Mouse (Mus musculus): ENCODE data around the gene Slc30a4.

The Slc30a4 gene

DNA sequence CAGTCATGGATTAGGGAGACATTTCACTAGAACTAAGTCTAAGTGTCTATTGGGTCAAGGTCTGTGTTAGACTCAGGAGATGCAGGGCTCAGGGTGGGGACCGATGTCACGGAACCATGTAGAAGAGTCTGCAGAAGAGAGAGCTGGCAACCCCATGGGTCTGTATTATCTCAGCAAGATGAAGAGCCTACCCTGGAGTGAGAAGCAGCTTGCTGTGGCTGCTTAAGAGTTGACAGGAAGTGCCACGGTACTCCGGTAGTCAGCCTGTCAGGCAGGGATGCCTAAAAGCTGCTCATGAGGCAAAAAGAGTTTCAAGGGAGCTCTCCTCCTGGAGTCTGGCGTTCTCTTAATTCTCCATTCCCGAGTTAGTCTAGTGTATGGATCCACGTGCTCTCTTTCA lies 42.6 kb downstream of the Slc30a4 start:
- no peak for DNase-seq (ENCODE audit: low read depth, low spot score)
- no peaks in the 10 kb centered on the region for H3K27me3 ChIP-seq (ENCODE audit: control insufficient read depth, insufficient read depth, low read length, poor library complexity, severe bottlenecking)
- no peaks in the 10 kb centered on the region for H3K36me3 ChIP-seq (ENCODE audit: control insufficient read depth, insufficient read depth, low read length, poor library complexity, severe bottlenecking)

DNA sequence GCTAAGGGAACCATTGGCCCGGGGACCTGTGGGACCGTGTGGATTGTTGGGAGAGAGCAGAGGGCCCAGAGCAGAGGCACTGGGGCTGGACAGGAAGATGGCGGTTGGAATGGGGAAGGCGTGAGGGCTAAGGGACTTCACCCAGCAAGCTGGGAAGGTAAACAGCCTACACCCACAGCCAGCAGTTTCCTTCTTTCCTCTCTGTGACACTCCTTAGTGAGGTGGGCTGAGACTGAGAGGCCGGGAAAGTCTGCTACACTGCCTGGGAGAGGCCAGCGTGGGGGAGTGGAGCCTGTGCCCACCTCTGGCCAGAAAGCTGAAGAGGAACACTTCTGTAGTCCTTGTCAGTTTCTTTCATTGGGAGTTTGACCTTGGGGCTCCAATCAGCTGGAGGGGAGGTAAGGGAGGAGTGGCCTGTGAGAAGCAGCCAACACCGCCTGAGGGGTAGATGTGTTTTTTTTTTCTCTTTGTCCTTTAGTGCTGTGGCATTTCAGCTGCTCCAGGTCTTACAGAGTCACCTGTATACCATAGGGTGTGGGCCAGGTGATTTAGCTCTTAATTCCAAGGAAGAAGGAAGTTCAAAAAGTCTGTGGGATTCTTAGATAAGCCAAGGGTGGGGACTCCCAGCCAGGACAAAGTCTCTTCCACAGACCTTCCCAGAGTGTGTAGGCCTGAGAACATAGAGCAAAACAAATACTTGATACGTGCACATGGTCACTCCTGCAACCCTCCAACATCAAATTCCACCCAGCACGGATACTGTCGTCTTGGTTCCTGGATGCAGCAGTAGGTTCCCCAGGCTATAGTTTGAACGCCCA lies 44.5 kb downstream of the Slc30a4 start:
- Histone ChIP-seq H3K36me3 (ENCODE audit: control insufficient read depth, insufficient read depth, low read length, poor library complexity, severe bottlenecking) (no peaks in the 10 kb centered on the region), H3K27me3 (ENCODE audit: control insufficient read depth, insufficient read depth, low read length, poor library complexity, severe bottlenecking) (no peaks in the 10 kb centered on the region)
- DNase-seq (ENCODE audit: low read depth, low spot score) = no peak

DNA sequence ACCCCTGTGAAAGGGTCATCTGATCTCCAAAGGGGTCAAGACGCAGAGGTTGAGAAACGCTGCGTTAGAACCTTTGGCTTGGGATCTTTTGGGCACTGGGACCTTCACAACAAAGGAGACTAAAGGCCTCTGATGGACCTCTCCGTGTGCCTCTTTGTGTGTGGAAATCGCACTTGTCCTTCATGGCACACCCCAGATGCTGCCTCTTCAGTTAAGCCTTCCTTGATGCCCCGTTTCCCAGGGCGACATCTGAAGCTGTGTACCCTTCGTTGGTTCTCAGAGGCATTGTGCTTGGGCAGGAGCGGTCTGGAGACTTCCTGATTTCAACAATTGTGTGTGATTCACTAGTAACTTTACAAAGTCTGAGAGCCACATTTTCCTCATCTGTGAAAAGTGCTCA lies 45.7 kb downstream of the Slc30a4 start:
- no peaks in the 10 kb centered on the region for H3K27me3 ChIP-seq (ENCODE audit: control insufficient read depth, insufficient read depth, low read length, poor library complexity, severe bottlenecking)
- H3K36me3 ChIP-seq (ENCODE audit: control insufficient read depth, insufficient read depth, low read length, poor library complexity, severe bottlenecking) = no peaks in the 10 kb centered on the region
- DNase-seq (ENCODE audit: low read depth, low spot score) = no peak

DNA sequence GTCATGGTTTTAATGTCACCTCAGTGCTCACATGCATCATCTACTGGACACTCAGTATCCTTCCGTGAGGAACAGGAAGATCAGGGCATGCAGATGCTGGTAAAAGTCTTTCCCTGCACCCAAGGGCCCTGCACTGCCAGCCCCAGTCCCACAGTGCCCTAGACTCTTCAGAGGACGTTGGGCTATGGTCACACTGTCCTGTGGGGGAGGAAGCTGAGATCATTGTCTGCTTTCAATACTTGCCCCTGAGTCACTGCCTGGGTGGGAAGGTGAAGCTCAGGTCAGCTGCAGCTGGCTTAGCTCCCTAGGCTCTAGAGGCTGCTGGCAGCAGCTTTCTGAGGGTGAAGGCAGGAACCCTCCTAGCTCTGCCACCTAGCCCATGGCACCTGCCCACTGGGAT lies 46.4 kb downstream of the Slc30a4 start:
- no peak for DNase-seq (ENCODE audit: low read depth, low spot score)
- Histone ChIP-seq H3K27me3 (ENCODE audit: control insufficient read depth, insufficient read depth, low read length, poor library complexity, severe bottlenecking) (no peaks in the 10 kb centered on the region), H3K36me3 (ENCODE audit: control insufficient read depth, insufficient read depth, low read length, poor library complexity, severe bottlenecking) (no peaks in the 10 kb centered on the region)

DNA sequence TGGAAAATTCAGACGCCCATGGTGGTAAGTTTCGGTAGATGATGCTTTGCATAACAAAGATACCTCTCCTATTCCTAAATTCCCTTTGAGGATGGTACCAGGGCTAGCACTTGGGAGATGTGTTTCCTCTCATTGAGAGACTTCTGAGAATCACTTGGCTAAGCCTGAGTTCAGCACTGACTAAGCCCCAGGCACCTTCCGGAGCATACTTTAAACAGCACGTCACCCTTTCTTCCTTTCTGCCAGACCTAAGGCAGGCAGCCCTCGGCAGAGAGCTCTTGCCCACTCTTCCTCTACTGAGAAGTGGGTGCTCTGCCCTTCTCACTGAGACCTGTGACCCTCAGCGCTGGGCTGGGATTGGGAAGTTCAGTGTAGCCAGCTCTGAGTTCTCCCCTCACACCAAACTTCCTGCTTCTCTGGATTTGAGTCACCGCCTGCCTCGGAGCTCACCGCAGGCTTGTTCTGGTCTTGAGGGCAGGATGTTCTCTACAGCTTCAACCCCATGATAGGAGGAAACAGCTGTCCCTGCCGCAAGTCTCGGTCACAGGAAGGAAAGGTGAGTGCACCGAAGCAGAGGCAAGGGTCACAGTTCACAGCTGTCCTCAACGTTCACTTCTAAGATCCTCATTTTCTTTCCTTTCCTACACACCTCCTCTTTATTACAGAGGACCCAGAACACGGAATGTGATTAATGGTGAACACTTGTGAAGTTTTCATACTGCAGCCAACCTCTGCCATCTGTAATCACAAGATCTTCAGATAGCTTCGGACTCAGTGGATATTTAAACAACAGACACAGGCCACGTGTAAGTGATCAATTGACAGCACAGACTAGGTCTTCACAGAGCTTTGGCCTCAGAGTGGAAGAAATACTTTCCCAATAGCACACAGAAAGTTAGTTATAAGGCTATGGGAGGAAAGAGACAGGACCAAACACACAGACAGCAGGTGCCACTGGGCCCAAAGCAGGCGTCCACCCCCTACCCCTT lies 50.1 kb downstream of the Slc30a4 start:
- DNase-seq (ENCODE audit: low read depth, low spot score) = peak; percentile 86
- H3K36me3 ChIP-seq (ENCODE audit: control insufficient read depth, insufficient read depth, low read length, poor library complexity, severe bottlenecking) = no peaks in the 10 kb centered on the region
- H3K27me3 ChIP-seq (ENCODE audit: control insufficient read depth, insufficient read depth, low read length, poor library complexity, severe bottlenecking) = no peaks in the 10 kb centered on the region

DNA sequence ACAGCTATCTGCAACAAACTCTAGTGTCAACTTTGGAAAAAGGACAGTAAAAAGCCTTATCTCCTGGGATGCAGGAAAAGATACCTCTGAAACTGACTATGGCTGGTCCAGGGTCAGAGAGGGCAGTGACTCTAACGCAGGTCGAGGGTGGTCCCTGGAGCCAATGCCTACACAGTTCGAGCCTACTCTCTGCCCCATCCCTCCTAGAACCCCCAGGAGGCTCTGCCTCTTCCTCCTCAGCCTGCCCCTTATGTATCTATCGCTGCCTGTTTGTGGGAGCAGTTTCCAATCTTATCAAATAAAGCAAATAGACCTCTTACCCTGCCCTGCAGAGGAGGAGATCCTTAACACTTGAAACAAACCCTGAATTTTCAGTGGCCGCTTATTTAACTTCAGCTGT lies 63.8 kb downstream of the Slc30a4 start:
- DNase-seq (ENCODE audit: low read depth, low spot score) = no peak
- H3K27me3 ChIP-seq (ENCODE audit: control insufficient read depth, insufficient read depth, low read length, poor library complexity, severe bottlenecking) = no peaks in the 10 kb centered on the region
- H3K36me3 ChIP-seq (ENCODE audit: control insufficient read depth, insufficient read depth, low read length, poor library complexity, severe bottlenecking) = no peaks in the 10 kb centered on the region

DNA sequence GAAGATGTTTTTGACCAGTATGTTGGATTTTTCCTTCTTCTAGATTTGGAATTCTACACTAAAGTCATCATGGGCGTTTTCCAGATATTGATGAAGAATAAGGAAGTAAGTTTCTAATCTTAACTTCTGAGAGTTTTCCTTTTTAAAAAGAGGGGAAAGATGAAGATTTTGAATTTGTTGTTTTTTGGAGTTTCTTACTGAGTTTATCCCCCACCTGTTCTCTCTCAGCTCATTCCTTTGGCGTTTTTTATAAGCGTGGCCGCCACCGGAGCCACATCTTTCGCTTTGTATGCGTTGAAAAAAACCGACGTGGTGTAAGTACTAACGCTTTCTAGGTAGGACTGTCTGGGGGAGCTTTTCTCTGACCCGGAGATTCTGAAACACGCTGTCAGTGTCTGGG lies 64.4 kb downstream of the Slc30a4 start:
- no peak for DNase-seq (ENCODE audit: low read depth, low spot score)
- no peaks in the 10 kb centered on the region for H3K36me3 ChIP-seq (ENCODE audit: control insufficient read depth, insufficient read depth, low read length, poor library complexity, severe bottlenecking)

DNA sequence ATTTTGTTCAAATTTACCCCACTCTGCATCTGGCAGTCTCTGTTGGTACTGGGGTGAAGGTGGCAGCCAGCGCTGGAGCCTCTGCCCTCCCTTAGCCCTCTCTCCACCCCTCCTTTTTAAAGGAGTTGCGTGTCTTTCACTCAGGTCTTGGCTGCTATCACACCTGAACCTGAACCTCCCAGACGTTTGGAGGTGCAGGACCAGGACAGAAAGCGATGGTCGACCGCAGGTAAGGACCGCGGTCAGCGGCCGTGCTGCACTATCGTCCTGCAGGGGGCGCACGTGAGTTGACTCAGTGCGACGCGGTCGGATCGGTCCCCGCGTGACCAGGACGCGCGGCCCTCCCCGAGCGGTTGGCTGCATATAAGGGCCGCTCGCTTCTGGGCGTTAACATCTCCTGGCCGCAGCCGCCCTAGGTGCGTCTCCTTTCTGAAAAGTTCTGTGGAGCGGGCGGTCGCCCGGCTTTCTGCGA lies 64.9 kb downstream of the Slc30a4 start:
- Histone ChIP-seq H3K27me3 (ENCODE audit: control insufficient read depth, insufficient read depth, low read length, poor library complexity, severe bottlenecking) (no peaks in the 10 kb centered on the region), H3K36me3 (ENCODE audit: control insufficient read depth, insufficient read depth, low read length, poor library complexity, severe bottlenecking) (no peaks in the 10 kb centered on the region)
- DNase-seq (ENCODE audit: low read depth, low spot score) = peak; percentile 89

More for the DNA sequence above, 64.4 kb downstream of the Slc30a4 start:
- H3K27me3 ChIP-seq (ENCODE audit: control insufficient read depth, insufficient read depth, low read length, poor library complexity, severe bottlenecking) = no peaks in the 10 kb centered on the region

DNA sequence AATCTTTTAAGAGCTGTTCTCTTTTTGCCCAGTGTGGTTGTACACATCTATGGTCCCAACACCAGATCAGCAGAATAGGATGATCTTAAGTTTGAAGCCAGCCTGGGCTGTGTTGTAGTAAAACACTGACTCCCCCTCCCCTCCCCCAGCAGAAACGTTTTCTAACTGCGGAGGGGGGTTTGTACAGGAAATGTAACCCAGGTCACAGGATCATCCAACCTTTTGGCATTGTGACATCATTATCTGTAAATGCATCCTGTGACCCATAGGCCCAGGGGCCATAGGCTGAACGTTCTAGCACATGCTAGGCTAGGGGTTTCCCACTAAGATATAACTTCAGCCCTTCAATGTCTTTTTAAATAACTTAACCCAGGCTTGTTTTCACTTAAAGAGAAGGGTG lies 65.8 kb downstream of the Slc30a4 start, which contains the start of gene AA467197:
Gene AA467197, plus strand, starts transcription at position 301 of the 400 bp plus-strand sequence.
- H3K36me3 ChIP-seq (ENCODE audit: control insufficient read depth, insufficient read depth, low read length, poor library complexity, severe bottlenecking) = no peaks in the 10 kb centered on the region
- no peak for DNase-seq (ENCODE audit: low read depth, low spot score)
- H3K27me3 ChIP-seq (ENCODE audit: control insufficient read depth, insufficient read depth, low read length, poor library complexity, severe bottlenecking) = no peaks in the 10 kb centered on the region
